In the genomic region with DNA sequence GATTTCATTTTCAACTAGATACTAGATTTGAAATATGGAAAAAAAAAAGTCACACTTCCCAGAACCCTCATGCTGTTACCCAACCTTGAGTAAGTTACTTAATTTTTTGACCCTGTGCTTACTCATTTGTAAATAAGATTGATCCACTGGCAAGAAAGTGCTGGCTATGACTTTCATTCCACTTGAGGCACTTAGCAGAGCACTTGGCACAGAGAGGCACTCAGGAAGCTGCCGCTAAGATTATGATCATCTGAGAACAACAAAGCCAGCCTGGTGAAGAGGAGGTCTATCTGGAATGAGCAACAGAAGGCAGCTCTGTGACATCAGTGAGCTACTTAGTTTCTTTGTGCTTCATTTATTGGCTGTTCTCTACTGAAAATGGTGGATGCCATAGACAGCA, we compare ENCODE assay signal across 19 mouse cellular contexts.
DNase-seq lines count a peak whose midpoint lies in the region; ATAC-seq lines count a peak whose summit lies in the region.
"Had no signal": no experiment of that assay in that cellular context is flagged by ENCODE, and none has a peak within 500 bp of the region (broad histone marks: within the 10 kb centered on the region; RNA-seq: fewer than 3 reads in every experiment).

No protein-coding gene starts in this region.

- peaks cover 6% of the 10 kb centered on the region; the same call in 1 of the 2 replicates for H3K4me1 ChIP-seq in midbrain, embryonic 14.5 days (ENCODE audit: control insufficient read depth, insufficient read depth, low read length)
- peaks cover 4% of the 10 kb centered on the region; the same call in 1 of the 2 replicates for H3K4me1 ChIP-seq in embryonic facial prominence, embryonic 10.5 days

- H3K9me3 ChIP-seq in midbrain, embryonic 14.5 days (ENCODE audit: control insufficient read depth, low read length), result no peaks in the 10 kb centered on the region
- H3K9me3 ChIP-seq in embryonic facial prominence, embryonic 10.5 days, result no peaks in the 10 kb centered on the region
- H3K9me3 ChIP-seq: embryonic facial prominence, embryonic 13.5 days; hindbrain, embryonic 15.5 days had no signal

- no peak overlapping the region for H3K4me2 ChIP-seq in midbrain, embryonic 14.5 days (ENCODE audit: low read length)
- H3K4me2 ChIP-seq: embryonic facial prominence, embryonic 13.5 days; hindbrain, embryonic 15.5 days; liver, embryonic 11.5 days had no signal

- ATAC-seq in midbrain, embryonic 14.5 days (ENCODE audit: low FRiP score, low TSS enrichment), result no peak
- ATAC-seq: CD4-positive, CD25-positive, alpha-beta regulatory T cell, adult 4 months had no signal

- H3K9ac ChIP-seq in midbrain, embryonic 14.5 days (replicated peaks; ENCODE audit: low read length), result no peak overlapping the region
- H3K9ac ChIP-seq: embryonic facial prominence, embryonic 13.5 days; hindbrain, embryonic 15.5 days had no signal

- H3K27ac ChIP-seq in midbrain, embryonic 14.5 days (replicated peaks; ENCODE audit: low read depth, low read length), result no peak overlapping the region
- no peak overlapping the region for H3K27ac ChIP-seq in embryonic facial prominence, embryonic 10.5 days (replicated peaks)
- H3K27ac ChIP-seq: embryonic facial prominence, embryonic 13.5 days; gastrocnemius, adult 2 months; hindbrain, embryonic 15.5 days; stomach, postnatal 0 days had no signal

- DNase-seq in layer of hippocampus, adult 11-12 months (ENCODE audit: low spot score), result peak; percentile 49
- no peak for DNase-seq in layer of hippocampus, postnatal 25 days (ENCODE audit: extremely low spot score in 1 of 2, low spot score in 1 of 2)
- DNase-seq in fat pad, adult 2 months (ENCODE audit: extremely low read depth, low read depth, low spot score), result peak; percentile 55
- peak; percentile 23 to 32 for DNase-seq in layer of hippocampus, postnatal 36 days
- DNase-seq in lung, postnatal 4 days, result peak; percentile 47 to 81
- DNase-seq in midbrain, embryonic 14.5 days, result no peak
- no peak for DNase-seq in embryonic facial prominence, embryonic 10.5 days (ENCODE audit: low spot score)
- DNase-seq in right cerebral cortex, postnatal 4 days, result no peak
- DNase-seq: cerebellum, adult 11-12 months; gastrocnemius, adult 2 months; heart, postnatal 10 days; kidney, adult 9 months; retina, postnatal 1 day; thymus, postnatal 4 days had no signal

- H3K4me3 ChIP-seq in midbrain, embryonic 14.5 days (replicated peaks; ENCODE audit: low read depth, low read length), result no peak overlapping the region
- no peak overlapping the region for H3K4me3 ChIP-seq in embryonic facial prominence, embryonic 10.5 days
- H3K4me3 ChIP-seq: embryonic facial prominence, embryonic 13.5 days; gastrocnemius, adult 2 months; hindbrain, embryonic 15.5 days had no signal

- no peaks in the 10 kb centered on the region for H3K27me3 ChIP-seq in midbrain, embryonic 14.5 days (ENCODE audit: control insufficient read depth, insufficient read depth, low read length)
- H3K27me3 ChIP-seq in embryonic facial prominence, embryonic 10.5 days (replicated peaks; ENCODE audit: low read depth, poor library complexity, severe bottlenecking), result no peaks in the 10 kb centered on the region
- H3K27me3 ChIP-seq: embryonic facial prominence, embryonic 13.5 days; hindbrain, embryonic 15.5 days had no signal

- no peaks in the 10 kb centered on the region for H3K36me3 ChIP-seq in midbrain, embryonic 14.5 days (ENCODE audit: control insufficient read depth, insufficient read depth, low read length)
- H3K36me3 ChIP-seq in embryonic facial prominence, embryonic 10.5 days (replicated peaks), result no peaks in the 10 kb centered on the region; the same call in 1 of the 2 replicates
- H3K36me3 ChIP-seq: embryonic facial prominence, embryonic 13.5 days; hindbrain, embryonic 15.5 days had no signal

- WGBS in midbrain, embryonic 14.5 days, result 77% methylated on average over 1 of the region's 1 CpGs
- 87% methylated on average over 1 of the region's 1 CpGs for WGBS in embryonic facial prominence, embryonic 10.5 days

Comparison
In these comparisons a context has a peak if more than half of its experiments do, and no peak if none do; other contexts are left out.
1. DNase-seq: peak in layer of hippocampus, adult 11-12 months (single experiment), fat pad, adult 2 months (single experiment), layer of hippocampus, postnatal 36 days (2 of 2) and lung, postnatal 4 days (2 of 2); none in layer of hippocampus, postnatal 25 days (0 of 2), midbrain, embryonic 14.5 days (single experiment), embryonic facial prominence, embryonic 10.5 days (single experiment) and right cerebral cortex, postnatal 4 days (single experiment).